Mouse (Mus musculus) intestine, postnatal 0 days (tissue): ENCODE measurements around the gene Iqsec1. TPM values are rescaled to one million over a fixed set of nuclear protein-coding genes. Genes with fewer than 3 reads are reported as not detected.

Source experiments
- ATAC-seq: fragments of 200-750 bp; cut with Nextera tagmentation; 2 replicates; pipeline ENCODE4 v1.8.0; 2017; ENCODE audit warnings: mild to moderate bottlenecking, moderate TSS enrichment, moderate library complexity
- H3K27ac ChIP-seq: fragments of 300-500 bp; sonication (generic); 2 replicates; pipeline ENCODE4 v1.5.1; 2014; ENCODE audit warnings: mild to moderate bottlenecking, low read depth, low read length, moderate library complexity
- H3K27me3 ChIP-seq: fragments of 300-500 bp; sonication (generic); replicated peaks from 2 replicates; pipeline ENCODE4 v1.6.1; 2014; ENCODE audit warnings: low read length, mixed read lengths; ENCODE audit not compliant: control insufficient read depth, insufficient read depth
- H3K36me3 ChIP-seq: fragments of 300-500 bp; sonication (generic); 2 replicates; pipeline ENCODE4 v1.6.1; 2014; ENCODE audit warnings: mild to moderate bottlenecking, moderate library complexity; ENCODE audit not compliant: control insufficient read depth, insufficient read depth
- H3K4me1 ChIP-seq: fragments of 300-500 bp; sonication (generic); replicated peaks from 2 replicates; pipeline ENCODE4 v1.6.1; 2014; ENCODE audit warnings: antibody characterized with exemption, low read length, mixed read lengths; ENCODE audit not compliant: control insufficient read depth, insufficient read depth
- H3K4me2 ChIP-seq: fragments of 300-500 bp; sonication (generic); replicated peaks from 2 replicates; pipeline ENCODE4 v1.6.1; 2014; ENCODE audit warnings: low read depth, mild to moderate bottlenecking, moderate library complexity
- H3K4me3 ChIP-seq: fragments of 300-500 bp; sonication (generic); 2 replicates; pipeline ENCODE4 v1.5.1; 2014; ENCODE audit warnings: low read depth, low read length
- H3K9ac ChIP-seq: fragments of 300-500 bp; sonication (generic); 2 replicates; pipeline ENCODE4 v1.6.1; 2014; ENCODE audit warnings: mild to moderate bottlenecking, low read depth, low read length
- H3K9me3 ChIP-seq: fragments of 300-500 bp; sonication (generic); 2 replicates; pipeline ENCODE4 v1.6.1; 2016; ENCODE audit warnings: mixed run types; ENCODE audit not compliant: control insufficient read depth
- CTCF ChIP-seq: sonication (generic); IDR thresholded peaks from 2 replicates; pipeline ENCODE4 v1.5.1; 2016; ENCODE audit warnings: low read depth, mild to moderate bottlenecking, control low read depth, antibody characterized with exemption, moderate library complexity
- WGBS: fragments of 180-500 bp; shearing (Covaris S2); extraction: QIAGEN DNeasy Blood & Tissue Kit; methylation state at CpG from one replicate; pipeline ENCODE4 v1.1.7; 2014; 5-methylcytosine and 5-hydroxymethylcytosine counted together
- polyA plus RNA-seq: library from polyadenylated mRNA; unstranded; fragments of >200 nt; fragmentation: Nextera tagmentation; extraction: Ambion mirVana; gene quantifications from 2 replicates; pipeline ENCODE4 v1.2.1, GENCODE M21; 2015

The Iqsec1 gene
- polyA plus RNA-seq, 1 experiment from 2014 or later: 7.0 TPM

- H3K4me3 ChIP-seq: no peak overlapping the region
- 91% methylated on average over 2 of the region's 2 CpGs for WGBS
- no peaks in the 10 kb centered on the region for H3K27me3 ChIP-seq
- H3K4me1 ChIP-seq: no peaks in the 10 kb centered on the region
- H3K9ac ChIP-seq: no peak overlapping the region
- TF ChIP-seq CTCF: no peak
- H3K4me2 ChIP-seq: no peak overlapping the region
- no peaks in the 10 kb centered on the region for H3K9me3 ChIP-seq
- H3K27ac ChIP-seq: no peak overlapping the region
- no peaks in the 10 kb centered on the region for H3K36me3 ChIP-seq
- ATAC-seq: no peak
These were observed 148.5 kb downstream of the Iqsec1 start for GRCm38 (mm10) chr6:90839972-90840371.

- Histone ChIP-seq H3K9ac (no peak overlapping the region), H3K9me3 (no peaks in the 10 kb centered on the region), H3K36me3 (no peaks in the 10 kb centered on the region), H3K27ac (no peak overlapping the region), H3K4me2 (no peak overlapping the region), H3K27me3 (no peaks in the 10 kb centered on the region), H3K4me1 (no peaks in the 10 kb centered on the region), H3K4me3 (no peak overlapping the region)
- no peak for ATAC-seq
- TF ChIP-seq CTCF: no peak
- WGBS: 37% methylated on average over 2 of the region's 2 CpGs
These were observed 151.7 kb downstream of the Iqsec1 start for GRCm38 (mm10) chr6:90836749-90837148.

- H3K27ac ChIP-seq: no peak overlapping the region
- no peak for ATAC-seq
- H3K4me1 ChIP-seq: no peaks in the 10 kb centered on the region
- H3K27me3 ChIP-seq: no peaks in the 10 kb centered on the region
- H3K4me3 ChIP-seq: no peak overlapping the region
- no peak overlapping the region for H3K4me2 ChIP-seq
- 81% methylated on average over 6 of the region's 6 CpGs for WGBS
- no peak overlapping the region for H3K9ac ChIP-seq
- TF ChIP-seq CTCF: no peak
- H3K36me3 ChIP-seq: no peaks in the 10 kb centered on the region
- H3K9me3 ChIP-seq: no peaks in the 10 kb centered on the region
These were observed 158.9 kb downstream of the Iqsec1 start for GRCm38 (mm10) chr6:90829536-90829935.

GRCm38 (mm10) chr6:90825063-90825462 lies 163.4 kb downstream of the Iqsec1 start:
- Histone ChIP-seq H3K4me2 (no peak overlapping the region), H3K9me3 (no peaks in the 10 kb centered on the region), H3K27ac (no peak overlapping the region), H3K9ac (no peak overlapping the region), H3K4me1 (no peaks in the 10 kb centered on the region), H3K27me3 (no peaks in the 10 kb centered on the region), H3K4me3 (no peak overlapping the region), H3K36me3 (no peaks in the 10 kb centered on the region)
- TF ChIP-seq CTCF: peak; percentile 11; the same call in 1 of the 2 replicates
- WGBS: 71% methylated on average over 2 of the region's 2 CpGs
- no peak for ATAC-seq

- ATAC-seq: no peak
- no peak overlapping the region for H3K27ac ChIP-seq
- 39% methylated on average over 4 of the region's 4 CpGs for WGBS
- no peak overlapping the region for H3K4me2 ChIP-seq
- H3K9me3 ChIP-seq: no peaks in the 10 kb centered on the region
- TF ChIP-seq CTCF: no peak
- no peaks in the 10 kb centered on the region for H3K4me1 ChIP-seq
- no peak overlapping the region for H3K9ac ChIP-seq
- H3K4me3 ChIP-seq: no peak overlapping the region
- no peaks in the 10 kb centered on the region for H3K36me3 ChIP-seq
- no peaks in the 10 kb centered on the region for H3K27me3 ChIP-seq
These were observed 165.2 kb downstream of the Iqsec1 start for GRCm38 (mm10) chr6:90823322-90823721.

GRCm38 (mm10) chr6:90821916-90822602 lies 166.4 kb downstream of the Iqsec1 start:
- WGBS: 69% methylated on average over 4 of the region's 4 CpGs
- TF ChIP-seq CTCF: no peak
- no peak for ATAC-seq
- Histone ChIP-seq H3K27ac (no peak overlapping the region), H3K4me3 (no peak overlapping the region), H3K36me3 (no peaks in the 10 kb centered on the region), H3K27me3 (no peaks in the 10 kb centered on the region), H3K4me2 (no peak overlapping the region), H3K9me3 (no peaks in the 10 kb centered on the region), H3K9ac (no peak overlapping the region), H3K4me1 (no peaks in the 10 kb centered on the region)
